Mouse (Mus musculus): ENCODE measurements around the gene Ncf1. TPM values are rescaled to one million over a fixed set of nuclear protein-coding genes. Genes with fewer than 3 reads are reported as not detected.

Ncf1 gene
- polyA plus RNA-seq (2012; ENCODE audit: low replicate concordance) = 265 and 477 TPM in 2 replicates

GRCm38 (mm10) chr5:134229391-134229790 is at the start of gene Ncf1:
Gene Ncf1 (minus strand): TSS chr5:134229625.

GRCm38 (mm10) chr5:134183880-134184808 is 45.3 kb downstream of the Ncf1 start, which contains the start of gene Gtf2ird2:
Gene Gtf2ird2 (plus strand): TSS chr5:134184019.

GRCm38 (mm10) chr5:134176169-134176881 is 53.1 kb downstream of the Ncf1 start, which contains the start of gene Rcc1l:
Gene Rcc1l (minus strand): TSS chr5:134176774.

Other genes with a start within 250 kb of the Ncf1 start
- gene Castor2, start 129.9 kb downstream of the Ncf1 start, polyA plus RNA-seq (2012; ENCODE audit: low replicate concordance) = 6.5 and 7.9 TPM in 2 replicates
- 5.7 and 8.2 TPM in 2 replicates for gene Rcc1l, start 52.9 kb downstream of the Ncf1 start, polyA plus RNA-seq (2012; ENCODE audit: low replicate concordance)
- 10.1 and 13.3 TPM in 2 replicates for gene Gtf2ird2, start 45.6 kb downstream of the Ncf1 start, polyA plus RNA-seq (2012; ENCODE audit: low replicate concordance)
- gene Gtf2i, start 85.1 kb upstream of the Ncf1 start, polyA plus RNA-seq (2012; ENCODE audit: low replicate concordance) = 94.1 and 397 TPM in 2 replicates
- gene Gtf2ird1, start 227.1 kb upstream of the Ncf1 start, polyA plus RNA-seq (2012; ENCODE audit: low replicate concordance) = 13.3 and 26.9 TPM in 2 replicates

Data from hematopoietic multipotent progenitor cell, adult 10-12 weeks (in vitro differentiated cells).